Mouse (Mus musculus) intestine, embryonic 16.5 days (tissue): ENCODE measurements around the gene Sorbs1. TPM values are rescaled to one million over a fixed set of nuclear protein-coding genes. Genes with fewer than 3 reads are reported as not detected.
A peak's percentile ranks its signal among the peaks of the same experiment; 100 is the strongest.

Experiments
- ATAC-seq: fragments of 200-750 bp; cut with Nextera tagmentation; 2 replicates; pipeline ENCODE4 v1.8.0; 2017; ENCODE audit warnings: moderate TSS enrichment, moderate library complexity
- H3K27ac ChIP-seq: fragments of 300-500 bp; sonication (generic); 2 replicates; pipeline ENCODE4 v1.5.1; 2014; ENCODE audit warnings: mild to moderate bottlenecking, low read length
- H3K27me3 ChIP-seq: fragments of 300-500 bp; sonication (generic); replicated peaks from 2 replicates; pipeline ENCODE4 v1.6.1; 2014; ENCODE audit warnings: low read length, control low read depth, mixed read lengths; ENCODE audit not compliant: control insufficient read depth, insufficient read depth
- H3K36me3 ChIP-seq: fragments of 300-500 bp; sonication (generic); 2 replicates; pipeline ENCODE4 v1.6.1; 2014; ENCODE audit warnings: low read length, control low read depth; ENCODE audit not compliant: control insufficient read depth, insufficient read depth
- H3K4me1 ChIP-seq: fragments of 300-500 bp; sonication (generic); 2 replicates; pipeline ENCODE4 v1.6.1; 2014; ENCODE audit warnings: low read length, control low read depth, mixed read lengths; ENCODE audit not compliant: control insufficient read depth, insufficient read depth
- H3K4me2 ChIP-seq: fragments of 300-500 bp; sonication (generic); 2 replicates; pipeline ENCODE4 v1.6.1; 2014; ENCODE audit warnings: low read depth, low read length, control low read depth
- H3K4me3 ChIP-seq: fragments of 300-500 bp; sonication (generic); 2 replicates; pipeline ENCODE4 v1.5.1; 2014; ENCODE audit warnings: mild to moderate bottlenecking, low read length
- H3K9ac ChIP-seq: fragments of 300-500 bp; sonication (generic); 2 replicates; pipeline ENCODE4 v1.6.1; 2014; ENCODE audit warnings: low read depth, low read length
- H3K9me3 ChIP-seq: fragments of 300-500 bp; sonication (generic); 2 replicates; pipeline ENCODE4 v1.6.1; 2016; ENCODE audit warnings: low read length, control low read depth; ENCODE audit not compliant: control insufficient read depth
- WGBS: fragments of 180-500 bp; shearing (Covaris S2); extraction: QIAGEN DNeasy Blood & Tissue Kit; methylation state at CpG from one replicate; pipeline ENCODE4 v1.1.7; 2014; 5-methylcytosine and 5-hydroxymethylcytosine counted together
- polyA plus RNA-seq: library from polyadenylated mRNA; unstranded; fragments of >200 nt; fragmentation: Nextera tagmentation; extraction: Ambion mirVana; gene quantifications from 2 replicates; pipeline ENCODE4 v1.2.1, GENCODE M21; 2015

The Sorbs1 gene
- polyA plus RNA-seq, 1 experiment from 2014 or later: 84.3 TPM

DNA sequence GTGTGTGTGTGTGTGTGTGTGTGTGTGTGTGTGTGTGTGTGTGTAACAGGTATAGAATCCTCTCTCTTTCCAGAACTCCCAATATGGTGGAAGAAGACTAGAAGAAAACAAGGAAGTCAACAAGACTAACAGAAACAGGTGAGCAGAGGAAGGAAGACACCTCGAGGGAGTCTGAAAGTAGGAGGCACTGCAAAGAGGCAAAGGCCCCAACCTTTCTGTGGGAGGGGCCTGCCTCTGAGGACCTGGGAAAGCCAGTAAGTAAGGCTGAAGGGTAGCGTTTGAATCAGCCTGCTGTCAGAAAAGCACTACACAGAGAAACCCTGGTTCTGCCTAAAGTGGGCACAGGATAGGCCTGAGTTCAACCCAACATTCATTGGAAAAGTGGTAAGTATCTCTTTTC, 4.7 kb downstream of the Sorbs1 start:
- Histone ChIP-seq H3K4me1 (peaks cover 10% of the 10 kb centered on the region), H3K4me2 (no peak overlapping the region), H3K27me3 (no peaks in the 10 kb centered on the region), H3K36me3 (no peaks in the 10 kb centered on the region), H3K9ac (no peak overlapping the region), H3K9me3 (no peaks in the 10 kb centered on the region), H3K4me3 (no peak overlapping the region), H3K27ac (no peak overlapping the region)
- no peak for ATAC-seq
- 31% methylated on average over 2 of the region's 2 CpGs for WGBS

DNA sequence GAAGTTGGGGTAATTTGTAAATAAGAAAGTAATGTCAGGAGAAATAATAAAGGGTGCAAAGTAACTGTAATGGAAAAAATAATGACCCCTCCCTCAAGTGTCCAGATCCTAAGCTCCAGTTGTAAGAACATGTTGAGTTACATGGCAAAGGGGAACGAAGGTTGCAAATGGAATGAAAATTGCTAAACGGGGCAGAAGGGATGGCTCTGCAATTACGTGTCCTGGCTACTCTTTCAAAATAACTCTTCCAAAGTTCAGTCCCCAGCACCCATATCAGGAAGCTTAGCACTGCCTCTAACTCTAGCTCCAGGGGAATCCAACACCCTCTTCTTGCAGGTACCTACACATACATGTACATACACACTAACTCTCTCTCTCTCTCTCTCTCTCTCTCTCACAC, 6.6 kb downstream of the Sorbs1 start:
- no peak overlapping the region for H3K27ac ChIP-seq
- H3K4me1 ChIP-seq: peaks cover 5% of the 10 kb centered on the region
- no peak overlapping the region for H3K4me2 ChIP-seq
- ATAC-seq: no peak
- H3K4me3 ChIP-seq: no peak overlapping the region
- H3K27me3 ChIP-seq: no peaks in the 10 kb centered on the region
- H3K9ac ChIP-seq: no peak overlapping the region
- no peaks in the 10 kb centered on the region for H3K9me3 ChIP-seq
- H3K36me3 ChIP-seq: 0 out of 2 replicates have a peak, but pooled peaks cover 3% of the 10 kb centered on the region
- WGBS: 92% methylated on average over 3 of the region's 3 CpGs

DNA sequence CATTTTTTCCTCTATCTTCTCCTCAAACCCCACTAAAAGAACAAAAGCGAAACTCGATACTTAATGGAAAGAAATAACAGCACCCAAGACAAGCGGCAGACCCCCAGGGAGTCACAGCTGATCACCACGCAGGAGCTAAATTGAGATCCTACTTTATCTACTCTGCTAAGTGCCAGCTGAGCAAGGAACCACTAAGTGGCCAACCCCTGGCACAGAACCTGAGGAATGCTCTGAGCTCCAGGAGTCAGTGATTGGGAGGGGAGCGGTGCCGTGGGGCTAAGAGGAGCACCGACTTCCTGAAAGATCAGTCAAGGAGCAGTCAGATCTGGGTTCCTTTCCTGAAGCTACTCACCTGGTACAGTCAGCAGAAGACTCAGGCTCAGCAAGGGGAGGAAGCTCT, 9.2 kb downstream of the Sorbs1 start:
- Histone ChIP-seq H3K4me2 (no peak overlapping the region), H3K9me3 (no peaks in the 10 kb centered on the region), H3K9ac (no peak overlapping the region), H3K4me3 (no peak overlapping the region), H3K36me3 (0 out of 2 replicates have a peak, but pooled peaks cover 3% of the 10 kb centered on the region), H3K4me1 (peaks cover 12% of the 10 kb centered on the region), H3K27me3 (no peaks in the 10 kb centered on the region), H3K27ac (no peak overlapping the region)
- WGBS: 85% methylated on average over 7 of the region's 7 CpGs
- ATAC-seq: no peak

DNA sequence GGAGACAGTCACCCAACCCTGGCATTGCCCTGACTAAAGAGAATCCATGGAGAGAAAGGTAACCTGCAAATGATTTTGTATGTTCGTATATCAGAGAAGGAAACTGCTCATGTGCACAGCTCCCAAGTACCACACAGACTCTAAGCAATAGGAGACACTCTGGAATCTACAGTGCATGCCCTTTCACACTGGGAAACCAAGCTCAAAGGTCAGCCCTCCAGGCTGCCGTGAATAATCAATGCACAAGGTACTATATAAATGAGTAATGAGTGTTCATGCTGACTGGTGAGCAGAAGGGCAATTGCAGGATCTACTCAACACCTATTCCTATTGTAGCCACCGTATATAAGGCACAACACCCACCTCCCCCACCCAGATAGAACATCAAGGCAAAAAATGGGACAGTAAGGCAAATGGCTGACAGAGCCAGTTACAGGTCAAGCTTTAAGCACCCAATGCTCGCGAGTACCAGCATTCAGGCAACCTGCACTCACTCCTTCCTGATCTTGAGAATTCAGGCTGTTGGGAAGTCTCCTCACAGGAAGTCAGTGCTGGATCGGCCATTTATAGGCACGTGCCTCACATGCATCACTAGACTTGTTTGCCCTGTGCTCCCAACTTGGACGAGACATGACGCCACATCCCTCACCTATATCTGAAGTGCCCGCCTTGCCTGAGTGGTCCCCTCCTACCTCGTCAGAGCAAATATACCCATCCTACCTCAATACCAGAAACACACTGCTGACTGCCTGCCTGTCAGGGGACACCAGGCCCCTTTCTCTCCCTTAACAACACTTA, 13.4 kb downstream of the Sorbs1 start:
- 57% methylated on average over 11 of the region's 11 CpGs for WGBS
- ATAC-seq: peak; percentile 84

DNA sequence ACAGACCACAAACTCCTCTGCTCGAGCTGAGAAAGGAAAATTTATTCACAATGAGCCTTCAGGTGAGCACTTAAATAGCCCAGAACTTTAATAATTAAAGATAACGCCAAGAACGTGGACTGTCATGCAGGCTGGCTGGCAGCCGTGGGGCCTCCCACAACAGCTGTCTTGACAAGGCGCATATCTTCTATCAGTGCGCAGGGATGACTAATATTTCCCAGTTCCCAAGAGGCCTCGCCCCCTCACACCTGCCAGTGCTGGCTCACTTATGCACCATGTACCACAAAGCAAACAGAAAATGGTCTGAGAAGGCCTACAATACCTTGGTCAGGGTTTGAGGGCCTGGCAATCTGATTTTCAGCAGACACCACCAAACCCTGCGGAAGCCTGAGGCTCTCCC, 14.4 kb downstream of the Sorbs1 start:
- Histone ChIP-seq H3K4me2 (no peak overlapping the region), H3K4me3 (no peak overlapping the region), H3K9ac (no peak overlapping the region), H3K27me3 (no peaks in the 10 kb centered on the region), H3K4me1 (peaks cover 21% of the 10 kb centered on the region), H3K9me3 (no peaks in the 10 kb centered on the region), H3K36me3 (0 out of 2 replicates have a peak, but pooled peaks cover 3% of the 10 kb centered on the region), H3K27ac (peak overlapping the region; percentile 84)
- 46% methylated on average over 8 of the region's 8 CpGs for WGBS
- peak; percentile 83 for ATAC-seq

More for the DNA sequence above, 13.4 kb downstream of the Sorbs1 start:
- H3K4me3 ChIP-seq: no peak overlapping the region
- H3K36me3 ChIP-seq: 0 out of 2 replicates have a peak, but pooled peaks cover 3% of the 10 kb centered on the region
- H3K27ac ChIP-seq: peak overlapping the region; percentile 84
- peak overlapping the region; percentile 20; the same call in 1 of the 2 replicates for H3K4me2 ChIP-seq
- H3K9ac ChIP-seq: no peak overlapping the region
- H3K27me3 ChIP-seq: no peaks in the 10 kb centered on the region
- H3K9me3 ChIP-seq: no peaks in the 10 kb centered on the region
- H3K4me1 ChIP-seq: peaks cover 19% of the 10 kb centered on the region

DNA sequence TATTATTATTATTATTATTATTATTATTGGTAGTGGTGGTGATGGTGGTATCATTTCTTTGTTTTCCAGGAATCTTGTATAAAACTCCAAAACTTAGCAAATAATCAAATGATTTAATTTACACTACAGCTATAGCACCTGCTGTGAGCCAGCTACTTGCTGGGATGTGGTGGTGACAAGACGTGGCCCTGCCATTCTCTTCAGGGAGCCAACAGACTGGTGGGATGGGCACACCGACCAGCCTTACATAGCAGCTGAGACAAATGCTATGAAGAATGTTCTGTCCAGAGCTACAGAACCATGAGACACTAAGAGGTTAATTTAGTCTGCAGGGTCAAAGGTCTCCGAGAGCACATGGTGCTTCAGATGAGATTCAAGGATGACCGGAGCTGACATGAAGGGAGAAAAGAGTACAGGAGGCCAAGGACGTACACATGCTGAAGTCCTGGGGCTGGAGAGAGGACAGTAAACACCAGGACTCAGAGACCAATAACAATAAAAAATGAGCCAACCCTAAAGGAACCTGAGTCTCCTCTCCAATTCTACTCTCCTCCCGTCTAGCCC, 15.3 kb downstream of the Sorbs1 start:
- no peak overlapping the region for H3K27ac ChIP-seq
- no peaks in the 10 kb centered on the region for H3K27me3 ChIP-seq
- H3K4me2 ChIP-seq: no peak overlapping the region
- no peaks in the 10 kb centered on the region for H3K36me3 ChIP-seq
- no peak for ATAC-seq
- H3K4me1 ChIP-seq: peaks cover 28% of the 10 kb centered on the region
- WGBS: 70% methylated on average over 6 of the region's 6 CpGs
- H3K9ac ChIP-seq: no peak overlapping the region
- no peaks in the 10 kb centered on the region for H3K9me3 ChIP-seq
- no peak overlapping the region for H3K4me3 ChIP-seq

DNA sequence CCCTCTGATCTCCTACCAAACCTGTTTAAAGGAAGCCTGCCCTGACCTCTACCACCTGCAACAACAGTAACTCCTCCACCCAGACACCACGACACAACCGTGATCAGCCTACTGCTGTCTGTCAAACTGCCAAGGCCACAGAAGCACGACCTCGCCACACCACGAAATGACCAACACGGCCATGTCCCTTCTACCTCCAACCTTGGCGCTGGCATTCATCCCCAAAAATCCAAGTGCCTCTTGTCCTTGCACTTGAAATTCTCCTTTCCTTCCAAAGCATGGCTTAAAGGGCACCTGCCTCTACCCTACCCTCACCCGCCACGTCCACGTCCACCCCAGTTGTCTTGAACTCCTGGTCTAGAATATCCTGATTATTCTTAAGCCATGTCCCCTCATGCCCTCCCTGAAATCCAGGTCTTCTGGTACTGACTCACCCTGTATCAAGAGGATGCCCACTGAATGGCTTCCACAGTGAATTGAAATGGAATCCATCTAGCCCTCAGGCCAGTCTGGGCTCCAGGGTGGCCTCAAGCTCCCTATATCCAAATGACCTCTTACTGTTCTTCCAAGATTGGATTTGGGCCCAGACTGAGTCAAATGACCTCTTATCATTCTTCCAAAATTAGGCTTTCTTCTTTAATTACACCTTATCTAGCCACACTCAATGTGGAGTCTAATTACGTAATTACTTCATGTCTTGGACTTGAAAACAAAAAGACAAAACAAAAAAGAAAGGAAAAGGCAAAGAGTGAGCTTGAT, 16.9 kb downstream of the Sorbs1 start:
- Histone ChIP-seq H3K9ac (no peak overlapping the region), H3K27ac (no peak overlapping the region), H3K27me3 (no peaks in the 10 kb centered on the region), H3K36me3 (no peaks in the 10 kb centered on the region), H3K4me2 (no peak overlapping the region), H3K9me3 (no peaks in the 10 kb centered on the region), H3K4me1 (peaks cover 37% of the 10 kb centered on the region), H3K4me3 (no peak overlapping the region)
- 94% methylated on average over 11 of the region's 11 CpGs for WGBS
- no peak for ATAC-seq

DNA sequence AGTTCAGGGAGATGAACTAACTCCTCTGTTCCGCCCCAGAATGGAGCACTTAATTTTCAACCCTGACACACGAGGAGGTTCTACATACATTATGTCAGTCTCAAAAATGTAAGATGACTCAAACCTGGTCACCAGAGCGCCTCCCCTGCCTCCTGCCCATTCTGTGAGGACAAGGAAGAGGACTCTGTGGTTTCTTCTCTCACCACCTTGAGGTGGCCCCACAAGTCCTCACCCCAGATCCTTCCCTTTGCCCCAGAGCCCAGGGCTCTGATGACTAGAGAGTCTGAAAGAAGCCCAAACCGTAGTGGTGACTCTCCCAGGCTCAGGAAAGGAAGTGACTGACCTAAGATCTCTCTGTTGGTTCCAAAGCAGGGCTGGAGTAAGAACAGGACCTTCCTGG, 17.5 kb downstream of the Sorbs1 start:
- Histone ChIP-seq H3K9ac (no peak overlapping the region), H3K27ac (peak overlapping the region; percentile 14; the same call in 1 of the 2 replicates), H3K4me3 (no peak overlapping the region), H3K36me3 (no peaks in the 10 kb centered on the region), H3K4me2 (no peak overlapping the region), H3K27me3 (no peaks in the 10 kb centered on the region), H3K9me3 (no peaks in the 10 kb centered on the region), H3K4me1 (peaks cover 43% of the 10 kb centered on the region)
- no peak for ATAC-seq
- WGBS: 83% methylated on average over 4 of the region's 4 CpGs

DNA sequence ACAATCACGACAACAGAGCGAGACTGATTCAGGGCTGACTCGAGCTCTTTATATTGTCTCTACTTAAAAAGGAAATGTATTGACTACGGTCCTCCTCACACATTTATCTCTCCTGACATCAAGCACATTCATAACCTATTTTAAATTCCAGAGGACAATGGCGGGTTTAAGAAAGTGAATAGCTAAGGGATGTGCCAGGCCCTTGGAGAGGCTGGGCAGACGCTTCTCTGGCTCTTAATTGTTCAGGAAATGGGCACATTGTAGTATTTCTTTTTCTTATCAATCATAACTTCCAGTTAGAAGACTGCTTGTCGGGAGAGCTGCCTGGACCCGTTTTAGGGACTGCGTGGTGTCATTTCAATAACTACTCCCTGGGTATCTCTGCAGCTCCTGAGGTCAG, 20.7 kb downstream of the Sorbs1 start:
- Histone ChIP-seq H3K4me1 (peaks cover 49% of the 10 kb centered on the region), H3K9me3 (no peaks in the 10 kb centered on the region), H3K9ac (peak overlapping the region; percentile 30; the same call in 1 of the 2 replicates), H3K36me3 (no peaks in the 10 kb centered on the region), H3K27ac (peak overlapping the region; percentile 57; the same call in 1 of the 2 replicates), H3K4me2 (no peak overlapping the region), H3K4me3 (no peak overlapping the region), H3K27me3 (no peaks in the 10 kb centered on the region)
- 51% methylated on average over 9 of the region's 9 CpGs for WGBS
- 0 out of 2 replicates have a peak, but pooled peaks have one; percentile 14 for ATAC-seq
